Mouse (Mus musculus): ENCODE data around the gene Dbp.

GRCm38 (mm10) chr7:45705443-45705864, 566 bp downstream of the Dbp start:
- TF ChIP-seq CTCF (IDR thresholded peaks at IDR 0.05; ENCODE audit: low read depth, low read length) (0 out of 2 replicates have a peak, but pooled peaks have one; percentile 17), POLR2A (IDR thresholded peaks at IDR 0.05; ENCODE audit: borderline replicate concordance, low read depth, low read length) (no peak)
